Mouse (Mus musculus) MEL (cell line): ENCODE data around the gene Sema3c. TPM values are rescaled to one million over a fixed set of nuclear protein-coding genes. Genes with fewer than 3 reads are reported as not detected.

Source experiments
- DNase-seq: peaks from one replicate; pipeline ENCODE4 v3.0.0; 2011; ENCODE audit warnings: low read depth, low spot score
- H3K27ac ChIP-seq: 2 replicates; pipeline ENCODE4 v1.5.1; 2012; ENCODE audit warnings: low read depth, mild to moderate bottlenecking, control low read depth, low read length, moderate library complexity; ENCODE audit not compliant: control insufficient read depth
- H3K27me3 ChIP-seq, 2 experiments: fragments of 150-350 bp in 1 of 2; sonication (generic) in 1 of 2; 2 replicates each; pipeline ENCODE4 v1.6.1; 2012; ENCODE audit warnings: low read length in 2 of 2, mild to moderate bottlenecking in 2 of 2, improper control_type of control experiment in 1 of 2, moderate library complexity in 1 of 2; ENCODE audit not compliant: insufficient read depth in 2 of 2, control insufficient read depth in 1 of 2
- H3K36me3 ChIP-seq, 2 experiments: 2 replicates each; pipeline ENCODE4 v1.6.1; 2012 to 2014; ENCODE audit warnings: low read length in 2 of 2, improper control_type of control experiment in 1 of 2, inconsistent platforms in 1 of 2, mild to moderate bottlenecking in 1 of 2; ENCODE audit not compliant: insufficient read depth in 2 of 2, control insufficient read depth in 1 of 2
- H3K4me1 ChIP-seq, 2 experiments: fragments of 150-350 bp in 1 of 2; sonication (generic) in 1 of 2; 2 replicates each; pipeline ENCODE4 v1.6.1; 2012; ENCODE audit warnings: low read length in 2 of 2, improper control_type of control experiment in 1 of 2, mild to moderate bottlenecking in 1 of 2; ENCODE audit not compliant: insufficient read depth in 2 of 2, control insufficient read depth in 1 of 2
- H3K4me3 ChIP-seq, 2 experiments: fragments of 150-350 bp in 1 of 2; sonication (generic) in 1 of 2; 2 replicates each; pipeline ENCODE4 v1.5.1; 2012; ENCODE audit warnings: low read depth in 2 of 2, low read length in 2 of 2, mild to moderate bottlenecking in 2 of 2, moderate library complexity in 2 of 2, control low read depth in 1 of 2, improper control_type of control experiment in 1 of 2; ENCODE audit not compliant: control insufficient read depth in 1 of 2, insufficient read depth in 1 of 2
- H3K79me2 ChIP-seq: 2 replicates; pipeline ENCODE4 v1.6.1; 2012; ENCODE audit warnings: mild to moderate bottlenecking, low read length, moderate library complexity; ENCODE audit not compliant: control insufficient read depth, poor library complexity, insufficient read depth
- H3K9ac ChIP-seq: 2 replicates; pipeline ENCODE4 v1.6.1; 2012; ENCODE audit warnings: low read depth, mild to moderate bottlenecking, control low read depth, low read length, moderate library complexity; ENCODE audit not compliant: control insufficient read depth, poor library complexity, severe bottlenecking
- H3K9me3 ChIP-seq: fragments of 150-350 bp; sonication (generic); replicated peaks from 2 replicates; pipeline ENCODE4 v1.6.1; 2012; ENCODE audit warnings: mild to moderate bottlenecking, low read length, improper control_type of control experiment, moderate library complexity; ENCODE audit not compliant: insufficient read depth
- ETS1 ChIP-seq: IDR thresholded peaks from 2 replicates; pipeline ENCODE4 v1.6.1; 2012; ENCODE audit warnings: low read depth, mild to moderate bottlenecking, inconsistent platforms, low read length, improper control_type of control experiment, moderate library complexity
- GABPA ChIP-seq: IDR thresholded peaks from 2 replicates; pipeline ENCODE4 v1.6.1; 2012; ENCODE audit warnings: low read depth, mild to moderate bottlenecking, inconsistent platforms, low read length, improper control_type of control experiment, moderate library complexity
- JUND ChIP-seq: IDR thresholded peaks from 2 replicates; pipeline ENCODE4 v1.6.1; 2011; ENCODE audit warnings: low read depth, mild to moderate bottlenecking, improper control_type of control experiment, low read length
- KAT2A ChIP-seq: conservative IDR thresholded peaks from 2 replicates; pipeline ENCODE4 v1.6.1; 2012; ENCODE audit warnings: low read depth, low read length, improper control_type of control experiment, inconsistent platforms
- MAFK ChIP-seq: IDR thresholded peaks from 2 replicates; pipeline ENCODE4 v1.6.1; 2011; ENCODE audit warnings: low read depth, mild to moderate bottlenecking, low read length, improper control_type of control experiment, borderline replicate concordance
- MAX ChIP-seq: IDR thresholded peaks from 2 replicates; pipeline ENCODE4 v1.6.1; 2011; ENCODE audit warnings: low read length, improper control_type of control experiment
- MXI1 ChIP-seq: IDR thresholded peaks from 2 replicates; pipeline ENCODE4 v1.6.1; 2011; ENCODE audit warnings: mild to moderate bottlenecking, low read depth, low read length, improper control_type of control experiment
- MYC ChIP-seq: IDR thresholded peaks from 2 replicates; pipeline ENCODE4 v1.6.1; 2011; ENCODE audit warnings: low read depth, mild to moderate bottlenecking, low read length, improper control_type of control experiment, moderate library complexity
- NELFE ChIP-seq: IDR thresholded peaks from 2 replicates; pipeline ENCODE4 v1.6.1; 2011; ENCODE audit warnings: low read depth, low read length, improper control_type of control experiment
- NRF1 ChIP-seq: IDR thresholded peaks from 2 replicates; pipeline ENCODE4 v1.6.1; 2014; ENCODE audit warnings: low read depth, mild to moderate bottlenecking, inconsistent platforms, low read length, improper control_type of control experiment, moderate library complexity; ENCODE audit not compliant: poor library complexity, insufficient read depth, severe bottlenecking
- POLR2A ChIP-seq, 2 experiments: IDR thresholded peaks; 2 replicates each; pipeline ENCODE4 v1.6.1; 2011 to 2012; ENCODE audit warnings: low read length in 2 of 2, mild to moderate bottlenecking in 2 of 2, control low read depth in 1 of 2, improper control_type of control experiment in 1 of 2, low read depth in 1 of 2, moderate library complexity in 1 of 2; ENCODE audit not compliant: control insufficient read depth in 1 of 2, insufficient read depth in 1 of 2, poor library complexity in 1 of 2
- RAD21 ChIP-seq: IDR thresholded peaks from 2 replicates; pipeline ENCODE4 v1.6.1; 2011; ENCODE audit warnings: mild to moderate bottlenecking, low read depth, low read length, improper control_type of control experiment
- RCOR1 ChIP-seq: IDR thresholded peaks from 2 replicates; pipeline ENCODE4 v1.6.1; 2012; ENCODE audit warnings: low read depth, mild to moderate bottlenecking, inconsistent platforms, low read length, improper control_type of control experiment
- SMC3 ChIP-seq: IDR thresholded peaks from 2 replicates; pipeline ENCODE4 v1.6.1; 2011; ENCODE audit warnings: low read depth, low read length, improper control_type of control experiment
- TAL1 ChIP-seq: IDR thresholded peaks from 2 replicates; pipeline ENCODE4 v1.6.1; 2012; ENCODE audit warnings: mild to moderate bottlenecking, inconsistent platforms, low read length, moderate library complexity, mixed read lengths
- TBP ChIP-seq: IDR thresholded peaks from 2 replicates; pipeline ENCODE4 v1.8.0; 2011; ENCODE audit warnings: low read depth, low read length, improper control_type of control experiment
- TCF12 ChIP-seq: IDR thresholded peaks from 2 replicates; pipeline ENCODE4 v1.6.1; 2014; ENCODE audit warnings: low read depth, mild to moderate bottlenecking, inconsistent platforms, low read length, improper control_type of control experiment, moderate library complexity
- ZC3H11A ChIP-seq: IDR thresholded peaks from 2 replicates; pipeline ENCODE4 v1.6.1; 2012; ENCODE audit warnings: low read depth, mild to moderate bottlenecking, inconsistent platforms, low read length, improper control_type of control experiment
- ZKSCAN1 ChIP-seq: IDR thresholded peaks from 2 replicates; pipeline ENCODE4 v1.6.1; 2012; ENCODE audit warnings: low read depth, mild to moderate bottlenecking, inconsistent platforms, low read length, improper control_type of control experiment, moderate library complexity
- ZNF384 ChIP-seq: IDR thresholded peaks from 2 replicates; pipeline ENCODE4 v1.6.1; 2012; ENCODE audit warnings: low read depth, mild to moderate bottlenecking, inconsistent platforms, low read length, improper control_type of control experiment
- polyA plus RNA-seq, 2 experiments: library from polyadenylated mRNA; stranded (reverse) in 1 of 2; unstranded in 1 of 2; fragments of >175 nt in 1 of 2; fragments of >200 nt in 1 of 2; gene quantifications; 2 replicates each; pipeline versions ENCODE4 v1.2.1 to v1.2.4; 2012; ENCODE audit warnings: low replicate concordance in 2 of 2, low read depth in 1 of 2; ENCODE audit not compliant: insufficient read length in 2 of 2, insufficient read depth in 1 of 2, missing spikeins in 1 of 2
- total RNA-seq: library from RNA; depleted of rRNA; stranded (reverse); fragments of 300-350 nt; gene quantifications from 2 replicates; pipeline ENCODE4 v1.2.3, GENCODE M21; 2012

The Sema3c gene
- total and polyA plus RNA-seq, 3 experiments = not detected

- Histone ChIP-seq H3K9ac (no peak overlapping the region), H3K9me3 (no peaks in the 10 kb centered on the region)
- no peak for TF ChIP-seq ZKSCAN1
- TF ChIP-seq RCOR1 = no peak
- no peak for TF ChIP-seq ZNF384
- no peak for TF ChIP-seq RAD21
- no peak for TF ChIP-seq MXI1
- no peak for TF ChIP-seq NRF1
- TF ChIP-seq TAL1 = no peak
- no peak for TF ChIP-seq MAFK
- no peak for TF ChIP-seq GABPA
- TF ChIP-seq, all 39 proteins: peak for 0
- DNase-seq = no peak
- no peaks in the 10 kb centered on the region for H3K27me3 ChIP-seq
- no peaks in the 10 kb centered on the region for H3K4me1 ChIP-seq
- no peak overlapping the region for H3K4me3 ChIP-seq
- no peaks in the 10 kb centered on the region for H3K36me3 ChIP-seq
- H3K27ac ChIP-seq = no peak overlapping the region
- H3K79me2 ChIP-seq = no peaks in the 10 kb centered on the region
These were observed 87.1 kb downstream of the Sema3c start for GRCm38 (mm10) chr5:17661223-17661622.

- no peaks in the 10 kb centered on the region for H3K36me3 ChIP-seq
- no peaks in the 10 kb centered on the region for H3K27me3 ChIP-seq
- no peak overlapping the region for H3K4me3 ChIP-seq
- H3K4me1 ChIP-seq = no peaks in the 10 kb centered on the region
- H3K79me2 ChIP-seq = no peaks in the 10 kb centered on the region
- H3K27ac ChIP-seq = no peak overlapping the region
- no peaks in the 10 kb centered on the region; the same call in 1 of the 2 replicates for H3K9me3 ChIP-seq
- H3K9ac ChIP-seq = no peak overlapping the region
- no peak for DNase-seq
- TF ChIP-seq POLR2A (IDR thresholded peaks at IDR 0.05; ENCODE audit: control insufficient read depth in 1 of 2, insufficient read depth in 1 of 2, low read depth in 1 of 2, low read length in 2 of 2, poor library complexity in 1 of 2) = no peak
- TF ChIP-seq, all 39 proteins: peak for 0
These were observed 97.3 kb downstream of the Sema3c start for GRCm38 (mm10) chr5:17671356-17671755.

GRCm38 (mm10) chr5:17680862-17681261 lies 106.8 kb downstream of the Sema3c start:
- TF ChIP-seq GABPA = no peak
- no peak for TF ChIP-seq ZC3H11A
- TF ChIP-seq KAT2A = no peak
- no peak for TF ChIP-seq TBP
- no peak for TF ChIP-seq TCF12
- TF ChIP-seq NRF1 = no peak
- TF ChIP-seq ZKSCAN1 = no peak
- no peak for TF ChIP-seq ETS1
- TF ChIP-seq NELFE = no peak
- TF ChIP-seq MAX = no peak
- no peak for TF ChIP-seq SMC3
- no peak for TF ChIP-seq JUND
- TF ChIP-seq MYC = no peak
- no peak for TF ChIP-seq POLR2A (IDR thresholded peaks at IDR 0.05; ENCODE audit: control insufficient read depth in 1 of 2, insufficient read depth in 1 of 2, low read depth in 1 of 2, low read length in 2 of 2, poor library complexity in 1 of 2)

More at GRCm38 (mm10) chr5:17680862-17681261, 106.8 kb downstream of the Sema3c start:
- DNase-seq = no peak
- no peaks in the 10 kb centered on the region for H3K36me3 ChIP-seq
- H3K9ac ChIP-seq = no peak overlapping the region
- H3K4me3 ChIP-seq = no peak overlapping the region
- no peaks in the 10 kb centered on the region for H3K27me3 ChIP-seq
- no peaks in the 10 kb centered on the region for H3K4me1 ChIP-seq
- no peak overlapping the region for H3K27ac ChIP-seq
- no peaks in the 10 kb centered on the region for H3K79me2 ChIP-seq
- no peaks in the 10 kb centered on the region for H3K9me3 ChIP-seq
